Mouse (Mus musculus) embryonic facial prominence, embryonic 11.5 days (tissue): ENCODE measurements around the gene Tbc1d23. TPM values are rescaled to one million over a fixed set of nuclear protein-coding genes. Genes with fewer than 3 reads are reported as not detected.

Experiments used
- ATAC-seq: fragments of 200-750 bp; cut with Nextera tagmentation; replicated peaks from 2 replicates; pipeline ENCODE4 v1.8.0; 2017; ENCODE audit warnings: low read depth; ENCODE audit not compliant: insufficient number of reproducible peaks, low FRiP score, low TSS enrichment
- DNase-seq: peaks from one replicate; pipeline ENCODE4 v3.0.0-alpha.2; 2015; ENCODE audit warnings: low spot score
- H3K27ac ChIP-seq: fragments of 300-500 bp; sonication (generic); replicated peaks from 2 replicates; pipeline ENCODE4 v1.5.1; 2014; ENCODE audit warnings: mild to moderate bottlenecking, low read depth, low read length, control low read depth
- H3K27me3 ChIP-seq: fragments of 300-500 bp; sonication (generic); 2 replicates; pipeline ENCODE4 v1.6.1; 2014; ENCODE audit warnings: mild to moderate bottlenecking, low read length, moderate library complexity, mixed read lengths; ENCODE audit not compliant: control insufficient read depth, insufficient read depth
- H3K36me3 ChIP-seq: fragments of 300-500 bp; sonication (generic); replicated peaks from 2 replicates; pipeline ENCODE4 v1.6.1; 2014; ENCODE audit warnings: low read depth, mild to moderate bottlenecking, low read length, moderate library complexity, mixed read lengths; ENCODE audit not compliant: control insufficient read depth, insufficient read depth
- H3K4me1 ChIP-seq: fragments of 300-500 bp; sonication (generic); 2 replicates; pipeline ENCODE4 v1.6.1; 2014; ENCODE audit warnings: low read length, mixed read lengths; ENCODE audit not compliant: control insufficient read depth, insufficient read depth
- H3K4me2 ChIP-seq: fragments of 300-500 bp; sonication (generic); 2 replicates; pipeline ENCODE4 v1.6.1; 2014; ENCODE audit warnings: low read depth, mild to moderate bottlenecking, control low read depth, low read length, moderate library complexity
- H3K4me3 ChIP-seq: fragments of 300-500 bp; sonication (generic); 2 replicates; pipeline ENCODE4 v1.5.1; 2014; ENCODE audit warnings: low read depth, low read length, control low read depth
- H3K9ac ChIP-seq: fragments of 300-500 bp; sonication (generic); replicated peaks from 2 replicates; pipeline ENCODE4 v1.6.1; 2014; ENCODE audit warnings: mild to moderate bottlenecking, control low read depth, low read length
- H3K9me3 ChIP-seq: fragments of 300-500 bp; sonication (generic); replicated peaks from 2 replicates; pipeline ENCODE4 v1.6.1; 2016; ENCODE audit warnings: mild to moderate bottlenecking, low read length, inconsistent platforms, mixed read lengths; ENCODE audit not compliant: control insufficient read depth
- WGBS: fragments of 180-500 bp; shearing (Covaris S2); extraction: QIAGEN DNeasy Blood & Tissue Kit; methylation state at CpG from one replicate; pipeline ENCODE4 v1.1.7; 2014; 5-methylcytosine and 5-hydroxymethylcytosine counted together
- polyA plus RNA-seq: library from polyadenylated mRNA; unstranded; fragments of >200 nt; fragmentation: Nextera tagmentation; extraction: Ambion mirVana; gene quantifications from 2 replicates; pipeline ENCODE4 v1.2.1, GENCODE M21; 2014

Tbc1d23 gene
- polyA plus RNA-seq, 1 experiment from 2014 or later: 25.9 TPM

DNA sequence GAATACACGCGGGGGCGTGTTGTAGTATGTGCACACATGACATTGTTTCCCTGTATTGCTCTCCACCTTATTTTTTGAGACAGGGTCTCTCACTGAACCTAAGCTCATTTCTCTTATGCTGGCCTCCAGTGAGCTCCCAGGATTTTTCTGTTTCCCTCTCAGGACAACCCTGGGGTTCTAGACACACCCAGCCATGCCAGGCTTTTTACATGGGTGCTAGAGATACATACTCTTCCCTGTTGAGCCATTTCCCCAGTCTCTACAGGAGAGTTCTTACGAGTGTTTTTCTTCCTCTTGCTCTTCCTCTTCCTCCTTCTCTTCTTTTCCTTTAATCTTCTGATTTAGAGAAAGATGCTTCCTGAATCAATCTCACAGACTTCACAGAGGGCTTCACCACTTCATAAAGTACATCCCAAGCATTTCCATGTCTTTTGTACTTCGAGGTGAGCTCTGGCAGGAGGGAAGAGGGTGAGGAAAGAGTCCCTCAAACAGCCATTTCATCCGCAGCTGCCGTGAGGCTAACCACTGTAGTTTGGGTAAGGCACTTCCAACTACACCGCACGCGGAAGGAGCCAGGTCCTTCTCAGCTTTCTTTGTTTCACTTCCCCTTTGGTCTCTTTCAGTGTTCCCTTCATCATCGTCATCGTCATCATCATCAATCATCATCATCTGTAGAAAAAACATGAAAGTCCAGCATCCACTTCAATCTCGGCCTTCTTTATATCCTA lies 28.2 kb upstream of the Tbc1d23 start:
- H3K4me3 ChIP-seq: no peak overlapping the region
- no peak overlapping the region for H3K27ac ChIP-seq
- DNase-seq (no peak), ATAC-seq (no peak)
- H3K4me1 ChIP-seq: no peaks in the 10 kb centered on the region
- WGBS: 84% methylated on average over 13 of the region's 13 CpGs
- no peaks in the 10 kb centered on the region for H3K9me3 ChIP-seq
- no peak overlapping the region for H3K9ac ChIP-seq
- no peaks in the 10 kb centered on the region for H3K27me3 ChIP-seq
- no peaks in the 10 kb centered on the region for H3K36me3 ChIP-seq
- no peak overlapping the region for H3K4me2 ChIP-seq

DNA sequence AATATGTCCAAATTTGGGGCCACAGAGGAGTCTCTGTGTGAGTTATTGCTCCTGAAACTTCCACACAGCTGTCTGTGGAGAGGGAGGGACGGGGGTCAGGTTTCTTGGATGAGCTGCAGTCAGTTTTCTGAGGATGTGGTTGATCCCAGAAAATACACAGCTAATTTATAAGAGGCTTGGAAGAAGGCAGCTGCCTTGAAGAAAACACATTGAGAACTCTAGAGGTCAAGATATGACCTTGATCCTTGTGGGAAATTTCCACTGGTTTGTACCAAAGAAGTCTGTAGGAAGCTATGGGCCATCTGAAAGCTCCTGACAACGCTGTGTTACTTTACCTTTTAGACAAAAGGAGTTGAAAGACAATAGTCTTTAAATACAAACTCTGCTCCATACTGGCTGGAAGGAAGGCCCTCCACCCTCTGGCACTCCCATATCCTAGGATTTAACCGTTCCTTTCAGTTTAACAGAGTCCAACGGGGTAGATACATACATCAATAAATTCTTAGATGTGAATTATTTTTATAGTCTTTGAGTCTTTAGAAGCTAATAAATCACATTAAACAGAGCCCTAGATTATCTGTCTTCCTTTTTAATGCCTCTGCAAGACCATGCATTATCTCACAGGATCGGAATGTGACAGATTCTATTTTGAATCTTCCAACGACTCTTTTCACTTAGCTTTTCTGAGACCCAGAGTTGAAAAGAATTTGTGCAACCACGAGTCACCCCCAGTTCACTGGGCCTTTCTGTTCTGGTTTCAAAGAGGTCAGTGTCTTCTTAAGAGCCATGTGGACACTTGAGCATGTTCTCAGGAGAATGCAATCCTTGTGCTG lies 20.5 kb upstream of the Tbc1d23 start:
- Histone ChIP-seq H3K9me3 (no peaks in the 10 kb centered on the region), H3K27ac (no peak overlapping the region), H3K4me1 (no peaks in the 10 kb centered on the region), H3K4me2 (no peak overlapping the region), H3K36me3 (no peaks in the 10 kb centered on the region), H3K4me3 (no peak overlapping the region), H3K27me3 (no peaks in the 10 kb centered on the region), H3K9ac (no peak overlapping the region)
- WGBS: 51% methylated on average over 7 of the region's 7 CpGs
- ATAC-seq (no peak), DNase-seq (peak; percentile 8)

DNA sequence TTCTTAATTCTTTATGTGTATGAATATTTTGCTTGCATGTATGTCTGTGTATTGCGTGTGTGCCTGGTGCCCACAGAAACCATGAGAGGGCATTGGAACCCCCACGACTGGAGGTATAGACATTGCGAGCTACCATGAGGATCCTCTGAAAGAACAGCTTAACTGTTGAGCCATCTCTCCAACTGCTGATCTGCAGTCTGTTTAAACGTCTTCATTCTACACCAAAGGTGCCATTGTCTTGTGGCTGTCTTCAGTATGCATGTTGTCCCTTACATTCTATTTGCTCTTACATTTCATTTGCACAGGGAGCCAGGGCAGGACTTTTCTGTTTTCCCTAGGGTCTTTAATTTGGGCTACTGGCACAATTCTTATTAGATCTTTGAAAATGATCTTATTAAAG lies 19.7 kb upstream of the Tbc1d23 start:
- ATAC-seq: no peak
- 86% methylated on average over 4 of the region's 4 CpGs for WGBS
- H3K4me2 ChIP-seq: no peak overlapping the region

DNA sequence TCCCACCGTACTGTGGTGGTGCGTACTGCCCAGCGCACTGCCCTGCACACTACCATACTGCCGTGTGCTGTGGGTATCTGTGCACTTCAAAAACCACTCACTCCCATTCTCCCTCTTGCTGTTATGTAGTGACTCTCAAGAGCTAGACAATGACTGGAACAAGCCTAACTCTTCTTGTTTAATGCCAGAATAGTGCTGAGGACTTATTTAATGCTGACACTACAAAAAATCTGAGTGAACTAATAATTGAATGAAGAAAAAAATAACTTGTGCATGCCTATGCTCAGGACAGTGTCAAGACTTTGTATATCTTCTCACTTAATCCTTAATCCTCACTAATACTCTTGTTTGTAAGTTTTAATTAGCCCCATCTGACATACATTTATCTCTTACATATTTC lies 16.2 kb upstream of the Tbc1d23 start:
- no peak for ATAC-seq
- WGBS: 92% methylated on average over 4 of the region's 4 CpGs
- no peak overlapping the region for H3K27ac ChIP-seq
- H3K4me3 ChIP-seq: no peak overlapping the region
- no peak for DNase-seq
- no peaks in the 10 kb centered on the region for H3K27me3 ChIP-seq
- no peak overlapping the region for H3K9ac ChIP-seq
- H3K4me2 ChIP-seq: no peak overlapping the region
- no peaks in the 10 kb centered on the region for H3K4me1 ChIP-seq
- H3K36me3 ChIP-seq: no peaks in the 10 kb centered on the region
- no peaks in the 10 kb centered on the region for H3K9me3 ChIP-seq

More for the DNA sequence above, 19.7 kb upstream of the Tbc1d23 start:
- Histone ChIP-seq H3K27ac (no peak overlapping the region), H3K36me3 (no peaks in the 10 kb centered on the region), H3K4me3 (no peak overlapping the region), H3K9me3 (no peaks in the 10 kb centered on the region), H3K4me1 (no peaks in the 10 kb centered on the region), H3K27me3 (no peaks in the 10 kb centered on the region), H3K9ac (no peak overlapping the region)
- no peak for DNase-seq

DNA sequence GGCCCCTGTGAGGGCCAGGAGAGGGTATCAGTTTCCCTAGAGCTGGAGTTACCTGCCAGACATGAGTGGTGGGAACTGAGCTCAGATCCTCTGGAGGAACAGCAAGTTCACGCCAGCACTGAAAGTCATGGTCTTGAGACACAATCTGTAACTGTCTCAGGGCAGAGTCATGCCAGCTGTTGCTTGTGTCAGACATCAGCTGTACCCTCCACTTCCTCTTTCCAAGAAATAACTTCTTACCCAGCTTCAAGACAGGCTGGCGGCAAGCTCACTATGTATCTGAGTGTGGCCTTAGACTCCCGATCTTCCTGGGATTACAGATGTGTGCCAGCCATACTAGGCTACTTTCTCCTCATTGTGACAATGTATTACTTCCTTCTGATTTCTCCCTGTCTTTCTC lies 15.3 kb upstream of the Tbc1d23 start:
- no peaks in the 10 kb centered on the region for H3K36me3 ChIP-seq
- no peak overlapping the region for H3K4me2 ChIP-seq
- no peak overlapping the region for H3K9ac ChIP-seq
- no peaks in the 10 kb centered on the region for H3K4me1 ChIP-seq
- H3K27ac ChIP-seq: no peak overlapping the region
- WGBS: 91% methylated on average over 3 of the region's 3 CpGs
- H3K9me3 ChIP-seq: no peaks in the 10 kb centered on the region
- H3K27me3 ChIP-seq: no peaks in the 10 kb centered on the region
- ATAC-seq (no peak), DNase-seq (no peak)
- H3K4me3 ChIP-seq: no peak overlapping the region

DNA sequence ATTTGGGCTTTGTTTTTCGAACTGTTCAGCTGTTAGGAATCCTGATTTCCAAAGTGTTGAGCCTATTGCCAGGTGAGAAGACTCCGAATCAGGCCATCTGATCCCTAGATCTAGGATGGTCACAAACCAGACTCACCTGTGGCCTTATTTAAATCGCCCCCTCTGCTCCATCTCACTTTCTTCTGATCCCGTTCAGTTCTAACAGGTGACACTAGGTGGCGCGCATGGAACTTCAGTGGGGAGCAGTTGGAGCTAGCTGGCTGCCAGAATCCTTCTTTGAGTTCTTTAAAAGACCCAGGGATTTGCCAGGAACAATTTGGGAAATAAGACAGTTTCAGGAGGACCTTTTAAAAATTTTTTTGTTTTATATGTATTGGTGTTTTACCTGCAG lies 12.5 kb upstream of the Tbc1d23 start:
- no peaks in the 10 kb centered on the region for H3K36me3 ChIP-seq
- no peaks in the 10 kb centered on the region for H3K27me3 ChIP-seq
- no peak overlapping the region for H3K4me3 ChIP-seq
- 10% methylated on average over 6 of the region's 6 CpGs for WGBS
- no peaks in the 10 kb centered on the region for H3K4me1 ChIP-seq
- no peak overlapping the region for H3K4me2 ChIP-seq
- no peak overlapping the region for H3K9ac ChIP-seq
- H3K9me3 ChIP-seq: no peaks in the 10 kb centered on the region
- ATAC-seq (peak; percentile 59; the same call in 1 of the 2 replicates), DNase-seq (peak; percentile 85)
- no peak overlapping the region for H3K27ac ChIP-seq

DNA sequence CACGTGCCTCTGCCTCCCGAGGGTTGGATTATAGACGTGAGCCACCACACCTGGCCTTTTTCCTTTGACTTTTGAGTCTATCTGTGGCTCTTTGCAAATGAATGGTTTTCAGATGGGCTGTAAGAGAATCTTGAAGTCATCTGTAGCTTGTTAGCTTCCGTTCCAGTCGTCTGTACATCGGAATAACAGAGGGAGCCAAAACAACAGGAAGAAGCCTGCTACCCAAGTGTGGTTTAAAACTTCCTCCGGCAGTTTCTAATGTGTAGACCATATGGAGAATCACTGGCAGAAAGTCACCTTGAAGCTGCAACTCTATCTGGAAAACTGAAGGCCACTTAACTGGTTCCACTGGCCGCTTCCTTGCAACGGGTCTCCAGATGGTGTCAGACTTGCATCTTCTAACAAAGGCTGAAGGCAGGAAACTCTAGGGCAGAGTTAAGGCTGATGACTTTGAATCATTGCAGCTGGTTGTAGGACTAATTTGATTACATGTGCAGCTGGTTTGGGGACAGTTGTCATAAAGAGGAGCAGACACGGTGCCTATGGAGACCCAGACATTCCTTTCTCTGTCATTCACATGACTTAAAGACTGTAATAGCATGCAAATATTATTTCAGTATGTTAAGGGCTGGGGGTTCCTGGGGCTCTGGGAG lies 12.0 kb upstream of the Tbc1d23 start:
- Histone ChIP-seq H3K27me3 (no peaks in the 10 kb centered on the region), H3K9me3 (no peaks in the 10 kb centered on the region), H3K36me3 (no peaks in the 10 kb centered on the region), H3K4me1 (no peaks in the 10 kb centered on the region), H3K27ac (no peak overlapping the region), H3K4me3 (no peak overlapping the region), H3K9ac (no peak overlapping the region), H3K4me2 (no peak overlapping the region)
- DNase-seq (peak; percentile 67), ATAC-seq (peak; percentile 59; the same call in 1 of the 2 replicates)
- 31% methylated on average over 10 of the region's 10 CpGs for WGBS

DNA sequence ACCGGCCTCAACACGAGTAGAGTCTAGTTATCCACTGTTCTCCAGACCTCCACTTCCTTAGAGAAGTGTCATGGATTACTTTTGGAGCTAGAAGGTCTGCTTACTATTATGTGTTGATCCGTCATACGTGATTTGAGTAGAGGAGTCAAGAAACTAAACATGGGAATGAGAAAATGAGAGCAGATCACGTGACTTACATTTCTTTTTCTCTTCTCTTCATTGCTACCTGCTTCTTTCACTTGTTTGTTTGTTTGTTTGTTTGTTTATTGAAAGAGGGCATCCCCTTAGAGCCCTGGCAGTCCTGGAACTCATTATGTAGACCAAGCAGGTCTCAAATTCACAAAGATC lies 11.5 kb upstream of the Tbc1d23 start:
- Histone ChIP-seq H3K4me3 (no peak overlapping the region), H3K4me1 (no peaks in the 10 kb centered on the region), H3K36me3 (no peaks in the 10 kb centered on the region), H3K4me2 (no peak overlapping the region), H3K9ac (no peak overlapping the region), H3K9me3 (no peaks in the 10 kb centered on the region), H3K27ac (no peak overlapping the region), H3K27me3 (no peaks in the 10 kb centered on the region)
- WGBS: 72% methylated on average over 5 of the region's 5 CpGs
- no peak for ATAC-seq
- DNase-seq: no peak
